ENCODE assay signal across 10 mouse cellular contexts in genomic region chr11:50269163-50269562, GRCm38 (mm10). TPM values are rescaled to one million over a fixed set of nuclear protein-coding genes. Genes with fewer than 3 reads are reported as not detected.
DNase-seq lines count a peak whose midpoint lies in the region; ATAC-seq and TF ChIP-seq lines count a peak whose summit lies in the region.
"Had no signal": no experiment of that assay in that cellular context is flagged by ENCODE, and none has a peak within 500 bp of the region (broad histone marks: within the 10 kb centered on the region; RNA-seq: fewer than 3 reads in every experiment).

No protein-coding gene starts in this region.

- ATAC-seq in lung, embryonic 14.5 days (ENCODE audit: insufficient read depth) = no peak
- ATAC-seq: hindbrain, embryonic 16.5 days had no signal

- no peak for TF ChIP-seq CTCF in thymus, adult 2 months (IDR thresholded peaks at IDR 0.05; ENCODE audit: borderline replicate concordance, control insufficient read depth, extremely low read depth, insufficient read depth, low read length, poor library complexity)
- TF ChIP-seq CTCF in lung, embryonic 14.5 days (IDR thresholded peaks at IDR 0.05; ENCODE audit: low read depth) = peak; percentile 53

- peak; percentile 54 for DNase-seq in heart, postnatal 4 days
- DNase-seq in heart, embryonic 10.5 days (ENCODE audit: low spot score) = no peak
- peak; percentile 33 for DNase-seq in thymus, adult 2 months
- DNase-seq in thymus, adult 18-20 months = no peak
- no peak for DNase-seq in lung, embryonic 14.5 days
- peak; percentile 66 for DNase-seq in thymus, postnatal 4 days
- DNase-seq in urinary bladder, postnatal 10 days (ENCODE audit: low spot score) = no peak
- DNase-seq in gastrocnemius, postnatal 4 days (ENCODE audit: low spot score in 2 of 2) = no peak
- DNase-seq: adrenal gland, adult 2 months had no signal

- no peak for TF ChIP-seq POLR2A in thymus, adult 2 months (IDR thresholded peaks at IDR 0.05; ENCODE audit: control insufficient read depth, extremely low read depth, insufficient read depth, low read length, poor library complexity)

- H3K27me3 ChIP-seq in heart, embryonic 10.5 days (ENCODE audit: insufficient read depth, poor library complexity, severe bottlenecking) = no peaks in the 10 kb centered on the region
- H3K27me3 ChIP-seq in thymus, adult 2 months (ENCODE audit: control insufficient read depth, insufficient read depth, low read length) = no peaks in the 10 kb centered on the region
- H3K27me3 ChIP-seq in lung, embryonic 14.5 days (ENCODE audit: insufficient read depth, low read length) = no peaks in the 10 kb centered on the region

- no peak overlapping the region for H3K4me2 ChIP-seq in lung, embryonic 14.5 days

- no peak overlapping the region for H3K4me3 ChIP-seq in heart, embryonic 10.5 days
- H3K4me3 ChIP-seq in thymus, adult 2 months (ENCODE audit: control insufficient read depth, insufficient read depth, low read length) = no peak overlapping the region
- no peak overlapping the region for H3K4me3 ChIP-seq in lung, embryonic 14.5 days (ENCODE audit: low read depth, low read length)

- H3K36me3 ChIP-seq in heart, embryonic 10.5 days = peaks cover 33% of the 10 kb centered on the region
- peaks cover 28% of the 10 kb centered on the region for H3K36me3 ChIP-seq in thymus, adult 2 months (ENCODE audit: control insufficient read depth, insufficient read depth, low read length)
- H3K36me3 ChIP-seq in lung, embryonic 14.5 days (ENCODE audit: insufficient read depth) = peaks cover 29% of the 10 kb centered on the region

- 76% methylated on average over 2 of the region's 2 CpGs for WGBS in heart, embryonic 10.5 days
- WGBS in thymus, adult 2 months = 92% methylated on average over 2 of the region's 2 CpGs
- 68% methylated on average over 2 of the region's 2 CpGs for WGBS in lung, embryonic 14.5 days

- H3K9me3 ChIP-seq in heart, embryonic 10.5 days = no peaks in the 10 kb centered on the region
- H3K9me3 ChIP-seq in lung, embryonic 14.5 days (ENCODE audit: low read depth, low read length) = no peaks in the 10 kb centered on the region

- H3K9ac ChIP-seq in lung, embryonic 14.5 days = no peak overlapping the region

- no peak overlapping the region for H3K27ac ChIP-seq in heart, embryonic 10.5 days
- H3K27ac ChIP-seq in thymus, adult 2 months (ENCODE audit: control insufficient read depth, insufficient read depth, low read length) = no peak overlapping the region
- no peak overlapping the region for H3K27ac ChIP-seq in lung, embryonic 14.5 days (ENCODE audit: low read depth)

- H3K4me1 ChIP-seq in heart, embryonic 10.5 days = peaks cover 19% of the 10 kb centered on the region
- no peaks in the 10 kb centered on the region for H3K4me1 ChIP-seq in thymus, adult 2 months (replicated peaks; ENCODE audit: control insufficient read depth, insufficient read depth, low read length)
- H3K4me1 ChIP-seq in lung, embryonic 14.5 days (ENCODE audit: insufficient read depth) = no peaks in the 10 kb centered on the region

RNA-seq across cellular contexts. Expression of gene Maml1, which starts 22.9 kb away (rescaled TPM):
- 10 to 100 TPM; 19.6 to 20.2 TPM for total RNA-seq in heart, postnatal 4 days (2021)
- polyA plus RNA-seq in heart, embryonic 10.5 days (2016; fragmentation: Nextera tagmentation; extraction: Ambion mirVana) = 3.3 and 4.7 TPM in 2 replicates
- polyA plus RNA-seq in thymus, adult 2 months (2012; rRNA removed) = 35.3 and 41.4 TPM in 2 replicates
- 11.1 and 11.5 TPM in 2 replicates for polyA plus RNA-seq in lung, embryonic 14.5 days (2014; fragmentation: Nextera tagmentation; extraction: Ambion mirVana)
- 10 to 100 TPM; 17.9 to 19.0 TPM for total RNA-seq in gastrocnemius, postnatal 4 days (2021)

RNA-seq across cellular contexts. Expression of gene Ltc4s, which starts 30.7 kb away (rescaled TPM):
- 1 to 10 TPM; 2.0 to 2.7 TPM for total RNA-seq in heart, postnatal 4 days (2021)
- 0.42 and 0.60 TPM in 2 replicates for polyA plus RNA-seq in heart, embryonic 10.5 days (2016; fragmentation: Nextera tagmentation; extraction: Ambion mirVana)
- 34.4 and 46.9 TPM in 2 replicates for polyA plus RNA-seq in thymus, adult 2 months (2012; rRNA removed)
- polyA plus RNA-seq in lung, embryonic 14.5 days (2014; fragmentation: Nextera tagmentation; extraction: Ambion mirVana) = 2.1 and 3.2 TPM in 2 replicates
- total RNA-seq in gastrocnemius, postnatal 4 days (2021) = 1 to 10 TPM; 5.7 to 7.3 TPM

RNA-seq across cellular contexts. Expression of gene Canx, which starts 56.3 kb away (rescaled TPM):
- total RNA-seq in heart, postnatal 4 days (2021) = 100 to 1,000 TPM; 322 to 335 TPM
- 354 and 363 TPM in 2 replicates for polyA plus RNA-seq in heart, embryonic 10.5 days (2016; fragmentation: Nextera tagmentation; extraction: Ambion mirVana)
- 43.1 and 44.3 TPM in 2 replicates for polyA plus RNA-seq in thymus, adult 2 months (2012; rRNA removed)
- polyA plus RNA-seq in lung, embryonic 14.5 days (2014; fragmentation: Nextera tagmentation; extraction: Ambion mirVana) = 269 and 282 TPM in 2 replicates
- 100 to 1,000 TPM; 216 to 225 TPM for total RNA-seq in gastrocnemius, postnatal 4 days (2021)

RNA-seq across cellular contexts. Expression of gene Mgat4b, which starts 58.5 kb away (rescaled TPM):
- 100 to 1,000 TPM; 117 to 120 TPM for total RNA-seq in heart, postnatal 4 days (2021)
- polyA plus RNA-seq in heart, embryonic 10.5 days (2016; fragmentation: Nextera tagmentation; extraction: Ambion mirVana) = 17.3 and 20.1 TPM in 2 replicates
- 29.5 and 29.7 TPM in 2 replicates for polyA plus RNA-seq in thymus, adult 2 months (2012; rRNA removed)
- 32.8 and 44.2 TPM in 2 replicates for polyA plus RNA-seq in lung, embryonic 14.5 days (2014; fragmentation: Nextera tagmentation; extraction: Ambion mirVana)
- total RNA-seq in gastrocnemius, postnatal 4 days (2021) = 10 to 100 TPM; 37.0 to 40.1 TPM

RNA-seq across cellular contexts. Expression of gene Sqstm1, which starts 58.5 kb away (rescaled TPM):
- 100 to 1,000 TPM; 178 to 180 TPM for total RNA-seq in heart, postnatal 4 days (2021)
- polyA plus RNA-seq in heart, embryonic 10.5 days (2016; fragmentation: Nextera tagmentation; extraction: Ambion mirVana) = 193 TPM in 2 replicates
- 159 and 173 TPM in 2 replicates for polyA plus RNA-seq in thymus, adult 2 months (2012; rRNA removed)
- 205 and 209 TPM in 2 replicates for polyA plus RNA-seq in lung, embryonic 14.5 days (2014; fragmentation: Nextera tagmentation; extraction: Ambion mirVana)
- total RNA-seq in gastrocnemius, postnatal 4 days (2021) = 100 to 1,000 TPM; 204 to 225 TPM

Comparison
In these comparisons a context has a peak if more than half of its experiments do, and no peak if none do; other contexts are left out.
1. DNase-seq: peak in heart, postnatal 4 days (single experiment), thymus, adult 2 months (single experiment) and thymus, postnatal 4 days (single experiment); none in heart, embryonic 10.5 days (single experiment), thymus, adult 18-20 months (0 of 2), lung, embryonic 14.5 days (single experiment), urinary bladder, postnatal 10 days (single experiment) and gastrocnemius, postnatal 4 days (0 of 2).